Mouse (Mus musculus): ENCODE data around the gene Pcgf2. TPM values are rescaled to one million over a fixed set of nuclear protein-coding genes. Genes with fewer than 3 reads are reported as not detected.
"Not testable (repeated sequence)": the region's sequence is repeated elsewhere in the genome, so short reads cannot be mapped to it uniquely, and the experiment has no call there.

Gene Pcgf2
- total RNA-seq, 1 experiment from 2014 or later: 0.82 TPM

DNA sequence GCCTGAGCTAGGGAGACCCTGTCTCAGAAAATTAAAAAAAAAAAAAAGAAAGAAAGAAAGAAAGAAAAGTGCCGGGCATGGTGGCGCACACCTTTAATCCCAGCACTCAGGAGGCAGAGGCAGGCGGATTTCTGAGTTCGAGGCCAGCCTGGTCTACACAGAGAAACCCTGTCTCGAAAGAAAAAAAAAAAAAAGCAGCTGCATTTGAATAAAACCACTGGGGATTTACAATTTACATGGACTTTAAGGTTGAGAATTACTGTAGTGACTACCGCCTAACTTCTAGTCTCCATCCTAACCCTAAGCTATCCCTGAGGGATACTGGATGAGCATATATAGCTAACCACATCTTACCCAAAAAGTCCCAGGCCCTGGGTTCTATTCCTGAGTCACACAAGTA lies 42.3 kb downstream of the Pcgf2 start:
- ATAC-seq (replicated peaks; ENCODE audit: low read depth, poor library complexity, severe bottlenecking): not testable (repeated sequence)

- no peak for ATAC-seq (replicated peaks; ENCODE audit: low read depth, poor library complexity, severe bottlenecking)
These were observed 42.9 kb downstream of the Pcgf2 start for GRCm38 (mm10) chr11:97657184-97657945.

DNA sequence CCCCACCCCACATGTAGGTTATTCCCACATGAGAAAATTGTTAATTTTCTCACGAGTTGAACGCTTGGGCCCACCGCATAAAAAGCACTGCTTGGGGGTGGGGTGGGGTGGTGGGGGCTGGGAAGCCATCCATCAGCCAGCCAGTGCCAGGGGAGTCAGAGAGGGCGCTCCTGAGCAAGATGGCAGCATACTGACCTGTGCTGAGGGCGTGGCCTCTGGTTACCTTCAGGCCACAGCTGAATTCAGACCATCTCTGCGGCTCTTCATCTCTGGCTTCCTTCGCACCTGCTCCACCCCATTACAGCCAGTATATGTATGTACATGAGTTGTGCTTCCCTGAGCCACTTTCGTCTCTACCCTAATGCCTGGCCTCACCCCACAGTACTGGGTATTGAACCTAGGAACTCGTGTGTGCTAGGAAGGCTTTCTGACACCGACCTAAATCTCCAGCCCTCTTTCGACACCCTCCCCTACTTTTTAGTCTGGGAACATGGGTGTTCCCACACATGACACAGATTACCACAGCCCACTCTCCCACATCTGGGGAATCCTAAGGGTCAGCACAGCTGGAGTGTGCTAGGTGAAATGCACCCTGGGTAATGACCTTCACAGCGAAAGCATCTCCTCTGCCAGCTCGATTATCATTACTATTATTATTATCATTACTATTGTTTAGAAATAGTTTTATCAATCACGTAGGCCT lies 43.9 kb downstream of the Pcgf2 start:
- ATAC-seq (replicated peaks; ENCODE audit: low read depth, poor library complexity, severe bottlenecking): no peak

GRCm38 (mm10) chr11:97654210-97654609 lies 46.1 kb downstream of the Pcgf2 start:
- ATAC-seq (replicated peaks; ENCODE audit: low read depth, poor library complexity, severe bottlenecking): no peak

- ATAC-seq (replicated peaks; ENCODE audit: low read depth, poor library complexity, severe bottlenecking): not testable (repeated sequence)
These were observed 46.9 kb downstream of the Pcgf2 start for GRCm38 (mm10) chr11:97653376-97653775.

DNA sequence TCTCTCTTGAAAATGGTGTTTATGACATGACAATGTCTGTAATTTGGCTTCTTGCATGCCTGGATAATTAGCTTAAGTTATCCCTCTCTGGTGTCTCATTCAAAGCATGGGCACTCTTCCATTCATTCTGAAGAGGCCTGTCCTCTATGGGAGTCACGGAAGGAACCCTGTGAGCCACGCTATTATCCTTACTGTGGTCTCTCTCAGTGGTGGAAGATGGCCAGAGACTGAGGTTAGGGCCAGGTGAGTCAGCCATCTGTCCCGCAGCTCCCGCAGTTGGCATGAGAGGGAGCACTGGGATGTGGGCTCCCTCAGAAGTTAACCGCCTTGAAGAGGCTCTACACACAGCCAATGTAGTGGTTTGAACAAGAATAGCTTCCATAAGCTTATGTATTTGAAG lies 50.0 kb downstream of the Pcgf2 start:
- no peak for ATAC-seq (replicated peaks; ENCODE audit: low read depth, poor library complexity, severe bottlenecking)

- not testable (repeated sequence) for ATAC-seq (replicated peaks; ENCODE audit: low read depth, poor library complexity, severe bottlenecking)
These were observed 51.8 kb downstream of the Pcgf2 start for GRCm38 (mm10) chr11:97648541-97648940.

DNA sequence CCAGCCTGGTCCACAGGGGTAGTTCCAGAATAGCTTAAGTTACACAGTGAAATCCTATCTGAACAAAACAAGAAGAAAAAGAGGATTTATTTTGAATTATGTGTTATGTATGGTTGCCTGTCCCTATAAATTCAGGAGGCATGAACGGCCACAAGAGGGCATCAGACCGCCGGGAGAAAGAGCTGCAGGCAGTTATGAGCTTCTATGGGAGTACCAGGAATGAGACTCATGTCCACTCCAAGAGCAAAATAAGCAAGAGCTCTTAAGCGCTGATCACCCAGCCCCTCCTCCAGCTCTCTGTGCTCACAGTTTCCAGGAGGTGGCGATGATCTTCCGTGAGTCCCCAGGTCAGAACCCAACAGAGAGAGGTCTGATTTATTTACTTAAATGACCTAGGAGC lies 55.5 kb downstream of the Pcgf2 start:
- ATAC-seq (replicated peaks; ENCODE audit: low read depth, poor library complexity, severe bottlenecking): peak; percentile 43; the same call in 1 of the 2 replicates

DNA sequence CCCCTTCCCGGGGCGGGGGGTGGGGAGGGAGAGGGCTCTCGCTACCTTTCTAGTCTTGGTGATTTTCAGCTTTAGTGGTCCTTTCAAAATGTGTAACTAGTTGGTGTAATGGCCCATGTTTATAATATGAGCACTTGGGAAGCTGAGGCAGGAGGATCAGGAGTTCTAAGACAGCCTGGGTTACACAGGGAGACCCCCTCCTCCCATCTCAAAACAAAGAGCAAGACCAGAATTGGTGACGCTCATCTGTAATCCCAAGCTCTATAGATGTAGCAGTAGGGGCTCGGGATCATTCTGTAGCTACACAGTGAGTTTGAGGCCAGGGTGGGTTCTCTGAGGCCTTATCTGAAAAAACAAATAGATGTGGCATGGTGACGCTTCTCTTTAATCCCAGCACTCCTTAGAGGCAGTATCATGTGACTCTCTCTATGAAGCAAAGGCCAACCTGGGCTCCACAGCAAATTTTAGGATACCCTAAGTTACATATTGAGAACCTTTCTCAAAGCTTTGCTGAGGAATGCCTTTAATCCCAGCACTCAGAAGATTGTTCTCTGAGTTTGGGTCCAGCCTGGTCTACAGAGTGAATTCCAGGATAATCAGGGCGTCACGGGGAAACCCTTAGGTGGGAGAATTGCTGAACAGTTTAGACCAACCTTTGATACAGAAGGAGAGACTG lies 56.8 kb downstream of the Pcgf2 start:
- no peak for ATAC-seq (replicated peaks; ENCODE audit: low read depth, poor library complexity, severe bottlenecking)

GRCm38 (mm10) chr11:97642746-97643145 lies 57.6 kb downstream of the Pcgf2 start:
- ATAC-seq (replicated peaks; ENCODE audit: low read depth, poor library complexity, severe bottlenecking): no peak

- ATAC-seq (replicated peaks; ENCODE audit: low read depth, poor library complexity, severe bottlenecking): peak; percentile 92
These were observed 58.6 kb downstream of the Pcgf2 start for GRCm38 (mm10) chr11:97641668-97642067.

Other genes with a start within 250 kb of the Pcgf2 start
- gene 4933428G20Rik, start 200.2 kb downstream of the Pcgf2 start, total RNA-seq (2017): not detected in 2 replicates
- not detected in 2 replicates for gene Srcin1, start 124.3 kb downstream of the Pcgf2 start, total RNA-seq (2017)
- gene Epop, start 70.8 kb downstream of the Pcgf2 start, total RNA-seq (2017): 1.8 and 2.7 TPM in 2 replicates
- 4.9 and 9.7 TPM in 2 replicates for gene Mllt6, start 37.1 kb downstream of the Pcgf2 start, total RNA-seq (2017)
- 2.8 and 5.6 TPM in 2 replicates for gene Cisd3, start 14.7 kb downstream of the Pcgf2 start, total RNA-seq (2017)
- gene Psmb3, start 2.9 kb upstream of the Pcgf2 start, total RNA-seq (2017): 109 and 147 TPM in 2 replicates
- gene Pip4k2b, start 44.2 kb upstream of the Pcgf2 start, total RNA-seq (2017): 38.5 and 55.8 TPM in 2 replicates
- 14.5 and 21.8 TPM in 2 replicates for gene Cwc25, start 66.1 kb upstream of the Pcgf2 start, total RNA-seq (2017)
- gene 1700001P01Rik, start 75.4 kb upstream of the Pcgf2 start, total RNA-seq (2017): not detected in 2 replicates
- 2,081 and 2,105 TPM in 2 replicates for gene Rpl23, start 81.9 kb upstream of the Pcgf2 start, total RNA-seq (2017)
- 79.1 and 126 TPM in 2 replicates for gene Lasp1, start 98.5 kb upstream of the Pcgf2 start, total RNA-seq (2017)
- gene B230217C12Rik, start 140.3 kb upstream of the Pcgf2 start, total RNA-seq (2017): 0.69 and 1.7 TPM in 2 replicates
- 0.09 and 1.1 TPM in 2 replicates for gene Fbxo47, start 183.7 kb upstream of the Pcgf2 start, total RNA-seq (2017)

All from common myeloid progenitor, adult 5-6 weeks (primary cell).